Mouse (Mus musculus) testis, postnatal 14 days (tissue): ENCODE data around the gene Mup12.
"Not testable (repeated sequence)": the region's sequence is repeated elsewhere in the genome, so short reads cannot be mapped to it uniquely, and the experiment has no call there.

Experiments
- DNase-seq: peaks from one replicate; pipeline ENCODE4 v3.0.0; 2021; ENCODE audit warnings: low spot score

Mup12 gene

GRCm38 (mm10) chr4:60741226-60741625 is at the start of gene Mup12:
Gene Mup12 (minus strand): TSS chr4:60741326.
- not testable (repeated sequence) for DNase-seq
